Mouse (Mus musculus): ENCODE data around the gene Gpr108.

Gene Gpr108

DNA sequence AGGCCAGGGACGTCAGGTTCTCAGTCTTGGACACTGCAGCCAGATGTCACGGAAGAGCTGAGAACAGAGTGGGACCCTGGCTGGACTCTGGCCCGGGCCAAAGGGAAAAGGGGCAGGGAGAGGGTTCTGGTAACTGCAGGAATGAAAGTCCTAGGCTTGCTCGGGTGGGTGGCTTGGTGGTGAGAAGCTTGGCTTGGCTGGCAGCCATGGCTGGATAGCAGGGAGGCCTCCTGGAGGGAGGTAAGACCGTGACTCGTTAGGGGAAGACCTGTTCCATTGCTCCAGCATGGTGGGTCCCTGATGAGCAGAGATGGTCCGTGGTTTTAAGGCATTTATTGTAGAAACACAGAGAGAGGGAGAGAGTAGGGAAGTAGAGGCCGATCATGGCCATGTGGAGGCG lies 23.1 kb upstream of the Gpr108 start:
- DNase-seq (ENCODE audit: low read depth), result no peak

DNA sequence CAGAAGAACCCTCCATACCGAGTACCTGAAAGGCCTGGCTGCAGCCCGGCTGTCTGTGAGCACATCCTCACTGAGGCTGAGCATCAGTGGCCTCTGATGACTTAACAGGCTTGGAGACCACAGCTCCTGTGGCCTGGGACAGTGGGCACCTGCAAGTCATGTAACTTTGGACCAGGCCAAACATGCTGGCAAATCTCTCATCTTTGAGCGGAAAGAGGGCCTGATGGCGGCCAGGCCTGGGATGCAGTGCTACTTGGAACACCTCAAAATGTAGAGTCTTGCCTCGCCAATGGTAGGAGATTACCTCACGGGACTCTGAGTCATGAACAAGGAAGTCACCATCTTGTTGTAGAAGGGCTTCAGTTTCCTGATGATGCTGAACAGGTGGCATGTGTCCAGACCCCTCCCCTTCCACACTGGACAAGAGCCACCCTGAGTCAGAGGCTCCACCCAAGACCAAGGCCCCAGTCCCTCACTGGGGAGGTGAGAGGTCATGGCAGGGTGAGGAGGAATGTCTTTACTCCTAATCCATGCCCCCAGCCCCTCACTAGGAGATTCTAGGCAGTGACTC lies 19.4 kb upstream of the Gpr108 start:
- no peak for DNase-seq (ENCODE audit: low read depth)

DNA sequence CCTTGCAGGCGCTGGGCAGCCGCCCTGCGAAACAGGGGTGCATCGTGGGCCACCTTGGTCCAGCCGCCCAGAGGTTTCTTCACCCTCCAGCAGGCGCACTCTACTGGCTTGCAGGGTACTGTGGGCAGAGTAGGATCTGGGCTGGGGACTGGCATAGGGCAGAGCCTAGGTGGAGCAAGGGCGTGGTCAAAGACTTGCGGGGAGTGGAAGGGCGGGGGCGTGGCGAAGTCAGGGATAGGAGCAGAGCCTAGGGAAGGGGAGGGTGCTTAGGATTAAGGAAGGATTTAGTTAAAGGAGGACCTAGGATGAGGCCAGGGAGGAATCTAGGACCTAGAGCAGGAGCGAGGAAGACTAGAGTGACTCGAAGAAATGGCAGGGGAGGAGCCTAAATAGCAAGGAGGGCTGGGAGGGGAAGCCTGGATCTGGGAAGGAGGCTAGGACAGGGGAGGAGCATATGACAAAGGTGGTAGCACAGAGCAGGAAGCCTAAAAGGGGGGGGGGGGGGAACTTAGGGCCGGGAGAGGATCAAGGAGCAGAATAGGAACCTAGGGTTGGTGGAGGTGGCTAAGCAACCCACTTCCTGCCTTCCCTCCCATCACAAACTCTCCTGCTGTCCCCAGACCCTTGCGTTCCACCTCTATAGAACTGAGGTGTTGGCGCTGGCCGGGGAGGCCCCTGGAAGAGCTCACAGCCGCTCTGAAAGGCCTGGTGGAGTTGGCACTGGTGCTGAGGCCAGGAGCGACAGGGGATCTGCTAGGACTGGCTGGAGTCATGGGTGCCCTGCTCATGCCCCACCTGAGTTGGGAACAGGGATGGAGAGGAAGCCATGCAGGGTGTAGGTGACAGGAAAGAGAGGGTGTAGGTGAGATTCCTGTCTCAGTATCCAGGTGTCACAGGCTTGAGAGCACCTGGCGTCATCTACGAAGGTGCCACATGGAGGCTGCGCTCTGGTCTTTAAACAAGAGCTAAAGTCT lies 17.0 kb upstream of the Gpr108 start:
- no peak for DNase-seq (ENCODE audit: low read depth)

DNA sequence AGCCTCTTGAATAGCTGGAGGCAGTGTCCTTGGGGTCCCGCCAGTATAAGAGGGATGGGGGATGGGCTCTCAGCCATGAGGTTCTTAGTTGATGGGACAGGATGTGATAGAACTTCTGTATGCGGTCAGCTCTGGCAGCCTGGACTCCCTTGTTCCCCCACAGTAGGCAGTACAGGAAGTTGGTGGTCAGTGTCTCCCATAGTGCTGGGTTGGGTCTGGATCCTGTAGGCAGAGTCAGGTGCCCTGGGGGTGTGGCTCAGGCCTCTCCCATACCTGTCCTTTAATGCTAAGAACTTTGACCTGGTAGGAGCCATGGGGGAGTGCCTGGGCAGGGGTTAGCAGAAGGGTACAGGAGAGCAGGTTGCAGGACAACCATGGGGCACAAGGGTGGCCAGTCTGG lies 15.9 kb upstream of the Gpr108 start:
- no peak for DNase-seq (ENCODE audit: low read depth)

DNA sequence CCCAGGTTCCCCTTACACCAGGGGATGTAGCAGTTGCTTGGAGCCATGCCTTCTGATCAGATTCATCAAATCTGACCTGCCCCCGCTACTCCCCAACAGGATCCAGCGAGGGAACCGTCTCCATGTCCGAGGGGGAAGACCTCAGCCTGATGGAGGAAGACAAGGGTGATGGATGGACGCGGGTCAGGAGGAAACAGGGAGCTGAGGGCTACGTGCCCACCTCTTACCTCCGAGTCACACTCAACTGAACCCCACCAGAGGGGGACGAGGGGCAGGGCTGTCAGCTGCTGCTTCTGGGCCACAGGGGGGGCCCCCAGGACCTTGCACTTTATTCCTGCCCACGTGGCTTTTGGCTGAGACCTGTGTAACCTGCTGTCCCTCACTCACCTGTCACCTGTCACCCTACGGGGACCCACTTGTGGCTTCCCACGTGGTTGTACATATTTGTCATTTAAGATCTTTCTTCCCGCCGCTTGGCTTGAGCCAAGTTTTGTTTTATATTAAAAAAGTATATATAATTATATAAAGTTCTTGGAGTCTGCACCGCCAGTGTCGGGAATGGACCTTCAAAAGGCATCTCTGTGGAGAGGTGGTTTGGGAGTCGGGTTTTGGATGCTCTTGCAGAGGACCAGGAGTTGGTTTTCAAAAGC lies 14.8 kb upstream of the Gpr108 start:
- DNase-seq (ENCODE audit: low read depth), result no peak

DNA sequence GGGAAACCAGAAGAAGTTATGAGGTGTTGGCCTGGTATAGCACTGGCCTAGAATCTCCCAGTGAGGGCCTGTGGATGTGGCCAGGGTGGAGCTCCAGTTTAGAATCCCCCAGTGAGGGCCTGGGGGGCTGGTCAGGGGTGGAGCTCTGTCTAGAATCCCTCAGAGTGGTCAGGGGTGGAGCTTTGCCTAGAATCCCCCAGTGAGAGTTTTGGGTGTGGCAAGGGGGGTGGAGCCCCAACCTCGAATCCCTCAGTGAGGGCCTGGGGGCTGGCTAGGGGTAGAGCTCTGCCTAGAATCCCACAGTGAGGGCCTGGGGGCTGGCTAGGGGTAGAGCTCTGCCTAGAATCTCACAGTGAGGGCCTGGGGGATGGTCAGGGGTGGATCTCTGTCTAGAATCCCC lies 13.6 kb upstream of the Gpr108 start:
- DNase-seq (ENCODE audit: low read depth), result no peak

DNA sequence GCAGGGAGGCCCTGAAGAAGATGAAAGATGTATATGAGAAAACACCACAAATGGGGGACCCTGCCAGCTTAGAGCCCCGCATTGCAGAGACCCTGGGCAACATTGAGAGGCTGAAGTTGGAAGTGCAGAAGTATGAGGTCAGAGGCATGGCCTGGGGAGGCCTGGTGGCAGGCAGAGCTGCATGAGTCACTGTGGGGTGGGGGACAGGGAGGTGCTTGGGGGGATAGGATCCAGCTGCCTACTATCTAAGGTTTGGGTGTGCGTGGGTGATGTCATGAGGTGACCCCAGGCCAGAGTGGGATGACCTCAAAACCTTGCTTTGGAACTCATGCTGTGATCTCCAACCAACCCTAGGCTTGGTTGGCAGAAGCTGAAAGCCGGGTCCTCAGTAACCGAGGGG lies 13.0 kb upstream of the Gpr108 start:
- no peak for DNase-seq (ENCODE audit: low read depth)

DNA sequence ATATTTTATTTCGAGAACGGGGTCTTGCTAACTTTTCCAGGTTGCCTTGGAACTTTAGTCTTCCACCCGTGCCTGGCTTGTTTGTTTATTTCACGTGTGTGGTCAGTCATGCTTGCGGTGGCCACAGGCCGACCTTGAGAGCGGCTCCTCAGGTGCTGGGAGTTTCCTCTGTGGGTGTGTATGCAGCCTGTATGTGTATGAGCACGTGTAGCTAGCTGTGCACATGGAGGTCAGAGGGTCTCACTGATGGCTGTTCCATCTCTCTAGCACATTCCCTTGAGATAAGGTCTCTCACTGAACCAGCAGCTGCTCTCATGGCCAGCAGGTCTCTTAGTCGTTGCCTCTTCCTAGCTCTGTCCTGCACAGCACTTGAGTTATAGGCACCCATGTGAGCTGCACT lies 12.1 kb upstream of the Gpr108 start:
- DNase-seq (ENCODE audit: low read depth), result no peak

DNA sequence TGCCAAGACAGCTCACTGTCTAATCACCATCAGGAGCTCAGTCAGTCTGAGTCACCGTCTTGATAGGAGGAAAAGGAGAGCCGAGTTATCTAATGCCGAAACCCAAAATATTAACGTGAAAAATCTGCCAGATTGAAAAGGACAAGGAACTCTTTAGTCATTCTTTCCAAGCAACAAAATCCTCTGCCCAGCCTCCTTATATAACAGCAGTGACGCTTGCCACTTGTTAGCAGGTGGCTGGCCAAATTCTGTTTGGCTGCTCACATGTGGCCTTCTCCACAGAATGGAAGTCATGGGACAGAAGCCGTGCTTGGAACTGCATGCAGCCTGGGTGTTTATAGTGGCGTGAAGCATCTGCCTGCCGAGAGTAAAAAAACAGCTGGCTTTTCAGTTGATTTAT lies 11.5 kb upstream of the Gpr108 start:
- DNase-seq (ENCODE audit: low read depth), result no peak

DNA sequence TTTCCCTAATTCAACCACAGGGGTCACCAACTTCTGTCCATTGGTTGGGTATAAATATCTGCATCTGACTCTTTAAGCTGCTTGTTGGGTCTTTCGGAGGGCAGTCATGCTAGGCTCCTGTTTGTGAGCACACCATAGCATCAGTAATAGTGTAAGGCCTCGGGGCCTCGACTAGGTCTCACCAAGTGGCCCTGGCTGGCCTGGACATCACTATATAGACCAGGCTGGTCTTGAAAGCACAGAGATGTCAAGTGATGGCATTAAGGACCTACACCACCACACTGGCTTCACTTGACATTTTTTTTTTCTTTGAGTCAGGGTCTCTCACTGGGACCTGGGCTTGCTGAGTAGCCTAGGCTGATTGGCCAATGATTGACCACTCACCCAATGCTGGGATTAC lies 9.9 kb upstream of the Gpr108 start:
- DNase-seq (ENCODE audit: low read depth), result no peak

DNA sequence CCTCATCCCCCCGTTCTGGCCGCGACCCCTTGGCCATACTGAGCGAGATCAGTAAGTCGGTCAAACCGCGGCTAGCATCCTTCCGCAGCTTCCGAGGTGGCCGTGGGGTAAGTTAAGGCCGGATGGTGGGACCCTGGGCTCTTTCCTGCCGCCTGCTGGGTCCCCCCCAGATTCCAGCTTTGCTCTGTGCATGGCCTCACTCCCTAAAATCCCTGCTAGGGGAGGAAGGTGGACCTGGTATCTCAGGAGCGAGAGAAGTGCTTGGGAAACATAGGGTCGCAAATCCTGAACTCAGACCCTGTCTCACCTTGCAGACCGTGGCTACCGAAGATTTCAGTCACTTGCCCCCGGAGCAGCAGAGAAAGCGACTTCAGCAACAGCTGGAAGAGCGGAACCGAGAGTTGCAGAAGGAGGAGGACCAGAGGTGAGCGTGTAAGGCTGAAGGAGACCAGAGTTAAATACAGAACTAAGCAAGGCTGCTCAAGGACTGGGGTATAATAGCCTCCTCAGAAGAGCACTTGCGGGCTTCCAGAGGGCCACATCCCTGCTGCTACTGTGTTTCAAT lies 8.8 kb upstream of the Gpr108 start:
- no peak for DNase-seq (ENCODE audit: low read depth)

DNA sequence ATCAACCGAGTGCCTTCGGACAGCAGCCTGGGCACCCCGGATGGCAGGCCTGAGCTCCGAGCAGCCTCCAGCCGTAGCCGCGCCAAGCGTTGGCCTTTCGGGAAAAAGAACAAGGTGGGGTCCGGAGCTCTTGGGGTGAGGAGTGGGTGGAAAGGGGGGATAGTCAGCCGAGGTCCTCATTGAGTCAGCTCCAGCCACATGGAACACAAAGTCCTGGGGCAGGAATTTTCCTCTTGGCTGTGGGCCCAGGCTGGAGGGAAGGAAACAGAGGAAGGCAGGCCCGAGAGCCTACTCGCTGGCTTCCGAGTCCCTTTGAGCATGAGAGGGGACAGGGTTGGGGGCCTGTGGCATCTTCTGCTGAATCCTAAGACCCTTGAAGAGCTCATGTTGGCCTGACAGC lies 7.1 kb upstream of the Gpr108 start:
- no peak for DNase-seq (ENCODE audit: low read depth)

DNA sequence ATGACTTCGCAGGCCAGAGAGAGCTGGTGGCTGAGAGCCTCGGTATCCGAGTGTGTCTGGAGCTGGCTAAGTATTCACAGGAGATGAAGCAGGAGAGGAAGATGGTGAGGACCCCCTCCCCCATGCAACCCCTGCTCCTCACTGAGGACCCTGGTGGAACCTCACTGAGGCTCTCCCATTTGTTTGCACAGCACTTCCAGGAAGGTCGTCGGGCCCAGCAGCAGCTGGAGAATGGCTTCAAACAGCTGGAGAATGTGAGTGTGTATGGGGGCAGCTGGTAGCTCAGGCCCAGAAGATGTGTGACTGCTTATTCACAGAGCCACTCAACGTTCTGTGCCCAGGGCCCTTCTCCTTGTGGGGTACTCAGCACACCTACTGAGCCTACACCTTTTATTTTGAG lies 5.1 kb upstream of the Gpr108 start:
- DNase-seq (ENCODE audit: low read depth), result no peak

DNA sequence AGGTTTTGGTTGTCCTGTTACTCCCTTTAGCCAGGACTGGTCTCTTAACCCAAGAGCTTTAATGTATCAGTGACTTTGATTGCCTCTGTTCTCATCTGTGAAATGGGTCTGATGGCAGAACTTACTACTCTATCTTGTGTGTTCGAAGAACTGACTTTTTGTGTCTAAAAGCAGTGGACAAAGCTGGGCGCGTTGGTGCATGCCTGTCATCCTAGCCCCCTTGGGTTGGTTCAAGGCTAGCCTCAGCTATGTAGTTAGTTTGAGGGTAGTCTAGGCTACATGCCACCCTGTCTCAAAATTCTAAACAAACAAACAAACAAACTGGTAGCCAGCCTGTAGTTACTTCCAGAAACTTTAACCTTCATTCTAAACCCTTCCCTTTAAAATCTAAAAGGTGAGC lies 3.2 kb upstream of the Gpr108 start:
- DNase-seq (ENCODE audit: low read depth), result no peak

DNA sequence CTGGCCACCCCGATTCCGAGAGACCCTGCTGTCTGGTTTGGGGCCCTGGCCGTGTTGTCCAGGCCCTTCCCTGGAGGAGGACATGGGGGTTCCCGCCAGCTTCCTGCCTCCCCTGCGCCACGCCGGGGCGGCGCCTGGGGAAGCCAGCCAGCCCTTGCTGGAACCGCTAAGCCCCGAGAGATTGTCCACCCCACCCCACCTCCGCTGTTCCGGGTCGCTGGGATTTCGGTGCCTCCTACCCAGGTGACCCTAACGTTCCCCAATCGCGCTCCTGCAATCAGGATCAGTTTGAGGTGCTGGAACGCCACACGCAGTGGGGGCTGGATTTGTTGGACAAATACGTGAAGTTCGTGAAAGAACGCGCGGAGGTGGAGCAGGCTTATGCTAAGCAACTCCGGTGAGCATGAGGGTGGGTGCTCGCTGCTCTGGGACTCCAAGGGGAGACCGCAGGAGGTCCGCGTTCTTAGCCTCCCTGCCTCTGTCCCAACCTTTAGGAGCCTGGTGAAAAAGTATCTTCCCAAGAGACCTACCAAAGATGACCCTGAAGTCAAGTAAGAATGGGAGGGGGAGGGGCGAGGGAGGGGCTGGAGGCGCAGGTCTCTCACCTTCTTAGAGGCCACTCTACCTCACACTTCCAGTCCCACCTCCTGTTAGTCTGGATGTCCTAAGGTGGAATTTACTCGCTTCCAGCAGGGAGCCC lies 2.4 kb upstream of the Gpr108 start:
- DNase-seq (ENCODE audit: low read depth), result no peak

DNA sequence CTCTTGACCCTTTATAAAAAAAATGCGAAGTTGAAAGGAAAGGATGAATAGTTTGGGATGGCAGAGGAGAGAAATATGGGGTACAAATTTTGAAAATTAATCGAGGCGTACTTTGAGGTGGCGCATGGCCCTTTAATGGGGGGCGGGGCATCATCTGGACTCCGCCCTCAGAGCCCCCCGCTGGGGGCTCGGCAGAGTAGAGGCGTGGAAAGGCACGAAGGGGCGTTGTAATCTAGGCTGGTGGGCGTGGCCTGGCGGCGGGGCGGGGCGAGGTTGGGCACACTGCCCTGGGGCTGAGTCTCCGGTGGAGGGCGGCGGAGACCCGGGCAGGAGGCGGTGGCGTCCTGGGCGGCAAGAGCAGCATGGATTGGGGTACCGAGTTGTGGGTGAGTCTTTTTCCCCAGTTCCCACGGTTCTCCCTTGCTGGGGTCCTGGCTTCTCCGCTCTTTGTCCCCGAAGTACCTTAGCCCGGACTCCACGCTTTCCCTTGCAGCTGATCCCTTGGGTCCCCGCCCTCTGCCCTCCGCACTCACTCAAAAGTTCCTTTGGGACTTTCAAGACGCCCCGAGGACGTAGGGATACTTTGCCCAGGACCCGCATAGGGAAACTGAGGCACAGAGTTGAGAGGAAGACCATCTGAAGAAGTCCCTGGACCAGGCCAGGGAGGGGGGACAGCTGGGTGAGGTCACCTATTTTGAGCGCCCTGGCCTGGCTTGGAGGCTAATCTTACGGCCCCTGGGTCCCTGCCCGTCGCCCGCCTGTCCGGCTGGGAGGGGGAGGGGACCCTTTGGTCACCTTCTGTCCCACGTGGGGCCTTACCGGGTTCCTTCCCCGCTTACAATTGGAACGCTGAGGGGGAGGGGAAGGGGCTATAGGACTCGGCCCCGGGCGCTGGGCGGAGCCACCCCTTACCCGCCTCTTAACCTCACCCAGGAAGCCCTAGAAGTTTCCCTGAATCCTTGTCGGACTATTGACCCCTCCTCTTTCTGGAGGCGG lies 1.2 kb upstream of the Gpr108 start, which contains the start of gene Trip10:
TSS of gene Trip10 (plus strand) at position 270 of the 996 bp plus-strand sequence.
- peak; percentile 90 for DNase-seq (ENCODE audit: low read depth)

DNA sequence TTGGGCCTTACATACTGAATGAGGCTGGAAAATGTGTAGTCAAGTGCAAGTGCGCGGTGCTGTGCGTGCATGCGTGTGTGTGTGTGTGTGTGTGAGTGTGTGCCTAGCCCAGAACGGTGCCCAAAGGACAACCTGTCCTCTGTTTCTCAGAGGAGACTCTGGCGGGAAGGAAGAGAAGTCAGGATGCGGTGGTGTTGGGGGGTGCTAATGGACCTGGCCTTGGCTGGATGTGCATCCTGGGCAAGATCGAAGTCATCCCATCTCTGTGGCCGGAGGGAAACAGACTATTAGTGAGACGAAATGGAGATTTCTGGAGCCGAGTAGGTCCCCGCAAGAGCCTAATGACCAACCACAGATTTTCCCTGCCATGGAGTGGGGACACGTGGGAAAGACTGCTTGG lies 525 bp upstream of the Gpr108 start:
- no peak for DNase-seq (ENCODE audit: low read depth)

DNA sequence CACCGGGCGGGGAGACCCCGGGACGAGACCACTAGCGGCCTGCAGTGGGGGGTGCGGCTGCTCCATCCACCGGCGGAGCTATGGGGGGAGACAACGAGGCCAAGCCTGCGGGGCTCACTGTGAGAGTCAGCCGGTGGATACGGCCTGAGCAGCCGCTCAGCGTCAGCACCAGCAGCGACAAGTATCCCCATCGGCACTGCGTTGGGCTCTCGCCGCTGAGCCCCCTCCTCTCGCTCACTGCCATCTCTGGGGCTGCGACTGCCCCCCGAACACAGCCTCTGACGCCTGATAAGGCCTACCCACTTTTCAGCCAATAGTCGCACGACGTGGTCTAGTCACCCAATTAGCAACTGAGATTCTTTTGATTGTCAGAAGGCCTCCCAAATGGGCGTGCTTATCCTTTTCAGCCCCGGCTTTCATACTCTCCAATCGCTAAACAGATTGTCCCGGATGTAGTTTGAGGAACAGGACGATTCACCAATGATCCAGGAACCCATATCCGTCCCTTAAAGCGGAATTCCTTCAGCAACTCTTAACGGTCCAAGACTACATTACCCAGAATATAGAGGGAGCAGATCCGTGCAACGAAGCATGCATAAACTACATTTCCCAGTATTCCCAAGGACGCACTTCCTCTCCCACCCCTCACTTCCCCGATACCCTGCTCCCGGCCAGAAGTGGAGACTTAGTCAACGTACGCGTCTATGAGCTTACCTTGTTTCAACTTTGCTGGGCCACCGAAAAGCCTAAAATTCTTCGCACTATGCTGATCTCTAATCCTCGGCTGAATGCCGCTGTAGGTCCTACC lies 649 bp downstream of the Gpr108 start:
- DNase-seq (ENCODE audit: low read depth), result peak; percentile 95

DNA sequence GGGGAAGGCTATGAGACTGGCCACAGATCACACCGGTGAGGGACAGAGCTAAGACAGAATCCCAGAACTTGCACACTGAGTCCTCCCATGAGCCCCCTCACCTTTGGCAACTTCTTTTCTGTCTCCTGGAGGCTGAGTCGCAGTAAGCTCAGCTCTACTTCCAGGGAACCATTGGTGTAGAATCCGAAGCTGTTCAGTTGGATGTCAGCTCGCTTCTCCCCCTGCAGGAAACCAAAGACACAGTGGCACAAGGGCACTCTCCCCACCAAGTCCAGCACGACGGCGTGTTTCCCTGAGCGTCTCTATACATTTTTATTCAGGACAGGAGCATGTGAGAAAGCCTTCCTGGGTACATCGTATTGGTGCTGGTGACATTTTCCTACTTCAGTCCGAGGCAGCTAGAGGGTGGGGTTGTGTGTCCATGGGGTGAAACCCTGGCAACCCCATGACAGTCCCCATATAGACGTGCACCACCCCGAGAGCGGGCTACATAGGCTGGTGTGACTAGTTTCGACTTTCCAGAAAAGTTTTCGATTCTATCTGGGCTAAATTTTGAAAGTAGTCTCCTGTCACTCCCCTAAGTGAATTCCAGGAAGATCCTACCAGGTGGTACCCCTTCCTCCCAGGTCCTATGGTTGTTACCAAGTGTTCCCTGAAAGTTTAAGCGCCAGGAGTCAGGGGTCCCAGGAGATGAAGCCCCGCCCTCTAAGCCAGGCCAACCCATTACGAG lies 1.4 kb downstream of the Gpr108 start:
- DNase-seq (ENCODE audit: low read depth), result no peak

Measured in c-Kit-positive CD71-negative TER-119-negative erythroid progenitor cells, embryonic 14.5 days (primary cell).